Mouse (Mus musculus) urinary bladder, postnatal 4 days (tissue): ENCODE data around the gene Gsk3b.
"Not testable (repeated sequence)": the region's sequence is repeated elsewhere in the genome, so short reads cannot be mapped to it uniquely, and the experiment has no call there.

Experiments used
- DNase-seq, 2 experiments: peaks; one replicate each; pipeline ENCODE4 v3.0.0; 2021 to 2022; ENCODE audit warnings: low spot score in 2 of 2

Gsk3b gene

DNA sequence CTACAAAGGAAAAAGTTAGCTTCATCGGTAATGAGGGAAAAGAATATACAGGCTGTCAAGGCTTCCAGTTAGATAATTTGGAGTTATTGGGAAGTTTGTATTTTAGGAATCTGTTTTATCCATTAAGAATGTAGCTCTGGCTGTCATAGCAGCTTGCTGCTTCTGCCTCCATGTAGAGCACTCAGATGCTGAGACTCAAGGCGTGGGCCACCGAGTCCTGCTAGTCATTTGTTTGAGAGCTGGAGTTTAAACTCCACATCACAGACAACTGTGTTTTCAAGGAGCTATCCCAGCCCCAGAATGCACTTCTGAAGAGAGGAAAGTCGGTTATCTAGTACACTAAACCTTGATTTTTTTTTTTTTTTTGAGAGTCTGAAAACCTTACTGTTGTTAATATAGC, 101.2 kb downstream of the Gsk3b start:
- DNase-seq: no peak

DNA sequence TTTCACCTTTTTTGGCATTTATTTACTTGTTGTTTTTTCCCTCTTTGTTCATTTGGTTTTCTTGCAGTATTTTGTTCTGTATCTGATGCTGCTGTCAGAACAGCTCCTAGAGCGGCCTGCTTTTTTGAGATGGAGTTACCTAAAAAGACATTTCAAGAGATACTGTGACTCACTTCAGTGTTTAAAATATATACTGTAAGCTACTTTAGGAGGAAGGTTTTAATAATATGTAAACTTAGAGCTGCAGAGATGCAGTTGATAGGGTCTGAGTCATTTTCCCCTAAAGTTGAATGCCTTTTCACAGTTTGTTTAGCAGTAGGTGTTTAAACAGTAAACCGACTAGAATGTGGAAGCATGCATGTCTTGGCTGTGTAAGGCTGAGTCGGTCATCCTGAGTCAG, 101.7 kb downstream of the Gsk3b start:
- DNase-seq: no peak

DNA sequence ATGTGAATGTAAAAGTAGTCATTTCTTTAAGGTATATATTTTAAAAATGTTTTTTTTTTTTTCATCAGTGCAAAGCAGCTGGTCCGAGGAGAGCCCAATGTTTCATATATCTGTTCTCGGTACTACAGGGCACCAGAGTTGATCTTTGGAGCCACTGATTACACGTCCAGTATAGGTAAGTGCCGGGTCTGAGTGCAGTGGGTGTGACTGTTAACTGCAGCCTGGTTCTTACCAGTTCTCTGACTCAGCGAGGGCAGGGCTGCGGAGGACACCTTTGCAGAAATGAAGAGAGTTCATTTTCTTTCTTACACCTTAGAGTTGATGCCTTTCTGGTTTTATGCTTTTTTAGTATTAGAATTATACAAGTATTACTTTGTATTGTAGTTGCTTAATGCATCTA, 102.7 kb downstream of the Gsk3b start:
- DNase-seq: no peak

DNA sequence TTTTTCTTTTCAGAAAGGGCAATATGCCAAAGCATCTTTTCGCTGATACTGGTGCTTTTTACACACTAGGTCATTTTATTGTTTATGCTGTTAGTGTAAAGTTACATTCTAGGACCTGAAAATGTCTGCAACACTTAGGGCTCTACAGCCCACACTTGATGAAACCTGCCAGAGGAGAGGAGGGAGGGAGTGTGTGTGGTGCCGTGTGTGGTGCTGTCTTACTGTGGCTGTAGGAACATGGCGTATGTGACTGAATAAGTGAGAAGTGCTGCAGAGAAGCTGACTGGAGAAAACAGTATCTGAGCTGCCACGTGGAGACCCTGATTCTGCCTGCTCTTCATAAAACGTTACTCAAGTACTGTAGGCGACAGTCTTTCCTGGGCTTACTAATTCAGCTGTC, 103.8 kb downstream of the Gsk3b start:
- DNase-seq: no peak

DNA sequence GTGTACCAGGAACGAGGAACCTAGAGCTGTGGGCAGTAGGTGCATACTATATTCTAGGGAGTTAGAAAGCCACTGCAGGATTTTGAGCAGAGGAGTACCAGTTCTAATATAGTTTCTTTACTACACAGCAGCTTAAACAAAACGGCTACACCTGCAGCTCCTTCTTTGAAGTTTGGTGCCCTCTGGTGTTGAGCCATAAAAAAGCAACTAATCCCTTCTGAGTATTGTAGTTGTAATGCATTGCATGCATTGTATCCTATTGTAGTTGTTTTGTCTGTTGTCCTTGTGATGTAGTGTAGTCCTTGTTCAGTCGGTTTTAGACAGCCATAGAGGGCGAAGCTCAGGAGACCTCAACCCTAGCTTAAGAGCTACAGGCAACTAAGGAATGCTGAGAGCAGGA, 108.5 kb downstream of the Gsk3b start:
- DNase-seq: no peak

DNA sequence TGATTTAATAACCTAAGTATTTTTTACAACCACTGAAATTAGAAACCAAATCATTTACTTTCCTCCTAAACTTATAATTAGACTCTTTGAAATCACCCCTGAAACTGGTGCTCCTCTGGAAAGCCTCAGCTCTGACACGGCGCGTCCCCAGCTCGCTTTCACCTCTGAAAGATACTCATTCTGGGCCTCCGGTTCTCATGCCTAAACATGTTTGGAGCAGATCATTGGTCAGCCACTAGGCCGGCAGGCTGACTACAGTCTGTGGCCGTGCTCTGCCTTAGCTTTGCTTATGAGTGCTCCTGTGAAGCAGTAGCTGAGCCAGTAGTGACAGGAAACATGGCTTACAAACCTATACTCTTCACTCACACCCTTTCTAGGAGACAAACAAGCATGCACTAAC, 116.5 kb downstream of the Gsk3b start:
- DNase-seq: no peak

DNA sequence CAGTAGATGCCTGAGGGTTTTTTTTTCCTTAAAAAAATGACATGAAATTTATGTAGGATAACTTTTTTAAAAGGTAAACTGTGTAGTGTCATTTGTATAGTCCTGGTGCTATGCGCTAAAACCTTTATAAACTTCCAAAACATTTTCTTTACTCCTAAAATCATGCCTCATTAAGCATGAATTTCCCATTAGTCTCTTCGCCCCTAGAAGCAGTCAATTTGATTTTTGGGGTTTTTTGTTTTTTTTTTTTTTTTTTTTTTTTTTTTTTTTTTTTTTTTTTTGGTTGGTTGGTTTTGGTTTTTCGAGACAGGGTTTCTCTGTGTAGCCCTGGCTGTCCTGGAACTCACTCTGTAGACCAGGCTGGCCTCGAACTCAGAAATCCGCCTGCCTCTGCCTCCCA, 133.7 kb downstream of the Gsk3b start:
- DNase-seq: not testable (repeated sequence)

DNA sequence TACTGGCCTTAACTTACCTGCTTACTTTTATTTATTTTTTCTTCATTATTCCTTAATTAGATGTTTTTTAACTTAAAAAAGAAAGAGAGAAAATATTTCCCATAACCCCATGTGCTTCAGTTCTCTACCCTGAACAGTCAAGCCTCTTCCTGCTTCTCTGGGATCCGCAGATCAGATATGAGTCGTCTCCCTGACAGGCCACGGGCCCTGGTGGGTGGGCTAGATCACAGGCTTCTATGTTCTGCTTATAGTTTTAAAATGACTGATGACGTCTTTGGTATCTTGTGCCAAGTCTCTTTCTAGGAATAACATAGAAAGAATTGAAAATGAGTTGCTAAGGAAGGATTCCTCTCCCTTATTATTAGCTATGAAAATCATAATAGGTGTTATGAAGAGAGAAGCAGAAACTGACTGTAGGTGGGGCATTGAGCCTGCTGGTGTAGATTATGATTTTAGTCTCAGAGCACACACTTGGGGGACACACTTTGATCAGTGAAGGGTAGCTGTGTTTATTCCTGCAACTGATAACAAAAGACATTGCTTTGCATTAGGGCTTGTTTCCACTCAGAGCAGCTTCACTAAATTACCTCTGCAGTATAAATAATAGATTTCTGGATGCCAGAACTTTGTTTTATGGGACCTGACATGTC, 148.3 kb downstream of the Gsk3b start:
- no peak for DNase-seq

DNA sequence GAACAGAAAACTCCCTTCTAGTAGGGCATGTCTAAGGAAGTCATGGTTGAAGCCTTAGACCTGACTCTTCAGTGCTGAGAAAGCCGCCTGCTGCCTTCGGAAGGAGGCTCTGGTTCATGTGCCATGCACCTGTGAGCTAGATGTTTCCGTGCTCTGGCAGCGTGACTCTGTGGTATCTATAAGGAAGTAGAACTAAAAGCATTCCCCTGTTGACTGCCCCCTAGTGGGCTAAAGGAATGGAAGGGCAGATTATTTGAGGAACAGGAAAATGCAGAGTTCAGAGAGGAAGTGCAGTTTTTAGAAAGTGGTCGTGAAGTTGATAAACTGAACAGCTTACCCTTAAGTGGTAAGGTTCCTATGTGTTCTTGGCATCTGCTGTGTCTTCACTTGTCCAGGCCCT, 150.9 kb downstream of the Gsk3b start:
- DNase-seq: no peak

DNA sequence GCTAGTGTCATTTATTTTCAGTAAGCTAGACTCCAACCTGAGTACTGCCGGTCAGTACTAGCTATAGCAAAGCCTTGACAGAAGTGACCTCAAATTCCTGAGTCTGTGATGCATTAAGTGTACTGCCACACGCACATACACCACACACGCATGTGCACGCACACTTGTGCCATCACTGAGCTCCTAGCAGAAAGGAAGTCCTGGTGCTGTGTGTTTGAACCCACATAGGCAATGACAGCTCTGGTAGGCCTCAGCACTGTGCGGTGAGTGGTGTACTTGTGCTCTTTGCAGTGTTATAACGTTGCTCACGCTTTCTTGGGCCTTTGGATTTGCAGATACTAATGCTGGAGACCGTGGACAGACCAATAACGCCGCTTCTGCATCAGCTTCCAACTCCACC, 151.4 kb downstream of the Gsk3b start:
- DNase-seq: no peak

DNA sequence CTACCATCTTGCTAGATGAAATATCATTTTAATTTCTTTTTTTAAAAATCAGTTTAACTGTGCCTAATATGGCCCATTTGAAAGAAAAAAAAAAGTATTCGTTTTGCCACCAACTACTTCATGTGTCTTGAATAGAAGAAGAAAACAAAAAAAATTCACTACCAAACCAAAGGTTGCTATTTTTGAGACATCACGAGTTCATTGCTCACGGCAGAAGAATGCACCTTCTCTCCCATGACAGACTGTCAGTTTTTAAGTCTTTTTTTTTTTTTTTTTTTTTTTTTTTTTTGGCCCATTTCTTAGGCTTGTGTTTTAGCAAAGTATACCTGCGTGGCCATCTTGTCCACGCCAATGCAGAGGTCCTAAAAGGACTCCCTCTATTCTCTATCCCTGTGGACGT, 155.3 kb downstream of the Gsk3b start:
- no peak for DNase-seq

DNA sequence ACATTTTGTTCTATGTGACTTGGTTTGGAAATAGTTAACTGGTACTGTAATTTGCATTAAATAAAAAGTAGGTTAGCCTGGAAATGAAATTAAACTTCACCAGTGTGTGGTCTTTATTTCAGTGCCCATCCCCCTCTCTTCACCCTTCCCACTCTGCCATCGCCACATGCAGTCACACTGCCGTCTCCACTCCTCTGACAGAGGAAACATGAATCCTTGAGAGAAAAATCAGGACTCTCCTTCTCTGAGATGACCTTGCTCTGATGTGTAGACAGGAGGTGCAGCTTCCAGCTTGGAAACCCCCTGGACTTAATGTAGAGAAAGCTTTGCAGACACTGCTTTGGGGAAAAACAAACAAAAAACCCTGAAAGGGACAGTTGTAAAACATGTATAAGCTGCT, 156.6 kb downstream of the Gsk3b start:
- DNase-seq: no peak

DNA sequence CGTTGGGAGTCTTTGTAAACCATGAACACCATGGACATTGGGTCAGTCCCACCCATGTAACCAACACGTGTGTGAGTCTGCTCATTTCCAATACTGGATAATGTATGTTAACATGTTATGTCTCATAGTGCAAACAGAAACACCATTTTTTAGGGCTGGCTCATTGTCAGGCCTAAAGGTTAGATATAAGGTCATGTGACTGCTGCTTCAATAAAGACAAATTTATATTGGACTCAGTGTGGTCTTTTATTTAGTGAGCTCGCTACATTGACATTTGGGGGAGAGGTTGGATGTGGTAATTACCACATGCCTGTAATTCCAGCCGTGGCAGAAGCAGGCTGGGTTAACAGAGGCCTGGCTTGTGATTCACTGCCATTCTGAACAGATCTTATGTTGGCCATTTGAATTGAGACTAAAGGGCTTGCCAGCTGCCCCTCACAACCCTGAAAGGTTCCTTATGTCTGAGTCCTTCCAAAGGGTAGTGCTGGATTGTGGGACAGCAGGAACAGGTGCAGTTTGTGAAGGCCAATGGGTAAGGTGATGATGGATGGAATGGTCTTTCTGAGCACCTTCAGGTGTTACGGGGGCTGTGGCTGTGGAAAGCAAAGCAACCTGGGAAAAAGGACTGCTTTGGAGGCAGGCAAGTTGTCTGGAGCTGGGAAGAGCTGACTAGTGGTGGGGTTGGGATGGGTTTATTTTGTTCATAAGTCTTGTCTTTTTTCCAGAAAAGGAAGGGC, 157.2 kb downstream of the Gsk3b start:
- no peak for DNase-seq

DNA sequence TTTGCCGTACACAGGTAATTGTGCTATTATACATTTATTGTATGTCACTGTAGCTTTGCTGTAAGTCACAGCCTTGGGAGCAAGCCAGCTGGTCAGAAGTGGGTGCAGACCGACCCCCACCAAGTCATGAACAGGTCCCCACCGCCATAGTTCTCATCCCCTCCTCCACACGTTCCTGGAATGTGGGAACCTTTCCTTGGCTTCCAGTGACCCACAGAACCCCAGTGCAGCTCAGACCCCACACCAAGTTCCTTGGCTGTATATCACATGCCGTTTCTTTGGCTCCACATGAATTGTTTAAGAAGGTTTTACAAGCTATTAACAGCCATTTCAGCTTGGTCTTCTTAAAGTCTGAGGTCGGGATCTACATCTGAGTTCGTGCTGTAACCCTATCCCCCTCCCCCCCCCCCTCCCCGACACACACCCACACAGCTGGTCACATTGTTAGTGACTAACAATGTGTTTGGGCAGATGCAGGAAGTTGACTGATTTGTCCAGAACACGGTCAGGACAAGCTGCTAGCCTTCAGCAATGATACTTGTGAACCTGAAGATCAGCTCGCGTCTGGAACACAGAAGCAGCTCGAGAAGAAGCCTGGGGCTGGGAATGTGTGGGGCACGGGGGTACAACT, 159.6 kb downstream of the Gsk3b start:
- DNase-seq: no peak

DNA sequence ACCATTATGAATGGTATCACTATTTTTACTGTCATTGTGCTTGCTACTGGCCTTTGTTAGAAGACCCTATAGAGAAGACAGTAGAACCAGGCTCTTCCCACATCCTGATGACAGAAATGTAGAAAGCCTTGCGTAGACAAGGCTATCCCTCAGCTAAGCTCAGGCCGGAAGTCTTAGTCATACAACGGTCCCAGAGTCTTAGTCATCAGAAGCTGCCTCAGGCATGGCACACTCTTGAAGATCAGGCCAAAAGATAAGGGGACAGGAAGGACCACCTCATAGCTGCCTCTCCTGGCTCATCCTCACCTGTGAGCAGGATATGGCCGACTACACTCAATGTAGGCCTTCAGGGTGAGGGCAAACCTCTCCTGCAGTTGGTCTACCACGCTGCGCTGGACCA, 161.7 kb downstream of the Gsk3b start:
- no peak for DNase-seq

DNA sequence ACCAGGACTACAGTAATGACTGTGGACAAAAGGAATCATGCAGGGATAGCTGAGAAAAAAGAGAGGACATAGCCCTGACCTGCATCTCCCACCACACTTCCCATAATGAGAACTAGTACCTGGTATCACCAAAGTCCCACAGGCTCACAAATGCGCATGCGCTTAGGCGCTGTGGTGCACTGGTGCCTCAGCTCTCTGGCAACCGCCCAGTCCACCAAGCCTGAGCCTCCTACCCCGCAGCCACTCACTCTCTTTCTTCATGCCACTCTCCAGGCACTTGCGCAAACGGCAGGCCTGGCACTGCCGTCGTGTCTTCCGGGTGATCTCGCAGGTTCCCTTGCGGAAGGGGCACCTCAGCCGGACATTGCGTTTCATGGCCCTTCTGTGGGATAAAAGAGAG, 165.2 kb downstream of the Gsk3b start:
- no peak for DNase-seq

DNA sequence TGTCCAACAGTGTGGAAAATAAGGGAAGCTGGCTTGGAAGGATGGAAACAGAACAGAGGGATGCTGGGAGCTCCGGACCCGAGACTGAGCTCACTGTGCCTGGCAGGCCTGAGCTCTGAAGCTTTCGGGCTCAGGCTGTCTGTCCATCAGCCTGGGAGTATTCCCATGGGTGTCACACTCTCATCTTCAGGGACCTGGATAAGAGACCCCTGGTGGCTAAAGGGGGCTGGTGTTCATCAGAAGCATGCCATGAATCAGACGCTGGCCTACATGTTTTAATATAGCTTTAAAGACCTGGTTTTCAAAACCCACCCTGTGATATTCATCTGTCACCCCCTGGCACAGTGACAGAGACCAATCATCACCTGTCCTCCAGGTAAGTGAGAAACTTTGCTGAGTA, 166.3 kb downstream of the Gsk3b start:
- DNase-seq: no peak

DNA sequence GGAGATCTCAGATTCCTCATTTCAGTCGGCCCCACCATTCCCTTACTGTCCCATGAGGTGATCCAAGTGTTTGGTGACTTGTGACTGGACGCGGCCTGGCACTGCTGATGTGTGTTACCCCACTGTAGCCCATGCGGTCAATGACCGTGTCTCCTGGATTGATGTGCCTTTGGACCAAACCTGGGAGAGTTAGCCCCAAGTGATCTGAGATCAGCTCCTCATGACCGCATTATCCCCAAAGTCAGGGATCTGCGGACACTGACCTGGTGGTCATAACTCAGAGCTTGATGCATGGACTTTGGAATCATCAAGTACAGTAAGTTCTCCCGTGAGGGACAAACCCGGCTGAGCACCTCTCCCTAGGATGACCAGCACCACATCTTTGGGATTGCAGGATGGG, 167.1 kb downstream of the Gsk3b start:
- DNase-seq: no peak

DNA sequence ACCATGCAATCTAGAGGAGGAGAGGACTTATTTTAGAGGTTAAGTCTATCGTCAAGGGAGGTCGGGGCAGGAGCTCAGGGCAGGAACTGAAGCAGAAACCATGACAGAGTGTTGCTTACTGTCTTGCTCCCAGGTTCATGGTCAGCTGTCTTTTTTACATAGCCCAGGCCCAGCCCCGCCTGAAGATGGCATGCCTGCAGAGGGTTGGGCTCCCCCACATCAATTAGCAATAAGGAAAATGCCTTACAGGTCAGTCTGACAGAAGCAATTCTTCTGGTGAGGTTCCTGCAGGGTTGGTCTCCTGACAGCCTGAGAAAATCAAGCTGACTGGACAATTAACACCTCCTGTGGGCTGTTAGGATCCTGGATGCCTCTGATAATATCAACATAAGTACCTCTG, 182.8 kb downstream of the Gsk3b start:
- DNase-seq: no peak

DNA sequence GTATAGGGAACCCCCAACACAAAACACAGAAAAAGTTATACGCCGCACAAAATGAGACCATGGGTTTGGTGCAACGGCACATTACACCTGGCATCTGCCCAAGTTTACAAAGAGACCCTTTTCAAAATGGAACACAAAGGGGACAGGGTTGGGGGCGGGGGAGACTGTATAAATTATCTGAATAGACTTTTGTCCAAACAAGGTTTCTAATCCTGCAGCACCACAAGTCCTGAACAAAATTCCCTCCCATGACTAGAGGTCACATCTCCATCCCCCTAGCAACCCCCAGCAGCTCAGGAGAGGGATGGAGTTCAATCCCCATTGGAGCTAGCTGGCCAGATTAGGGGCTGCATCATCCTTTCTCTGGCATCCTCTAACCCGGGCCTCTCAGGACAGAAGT, 183.7 kb downstream of the Gsk3b start:
- no peak for DNase-seq

DNA sequence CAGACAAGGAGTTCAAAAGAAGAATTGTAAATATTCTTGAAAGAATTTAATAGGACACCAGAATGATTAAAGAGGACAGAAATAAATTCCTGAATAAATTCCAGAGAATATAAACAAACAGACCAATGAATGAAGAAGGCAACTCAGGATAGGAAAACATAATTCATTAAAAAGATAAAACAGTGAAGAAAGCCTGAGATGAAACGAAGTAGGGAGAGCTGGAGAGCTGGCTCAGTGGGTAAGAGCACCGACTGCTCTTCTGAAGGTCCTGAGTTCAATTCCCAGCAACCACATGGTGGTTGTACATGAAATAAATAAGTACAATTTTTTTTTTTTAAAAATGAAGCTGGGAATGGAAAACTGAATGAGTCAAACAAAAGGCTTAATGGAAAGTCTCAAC, 185.9 kb downstream of the Gsk3b start:
- no peak for DNase-seq

DNA sequence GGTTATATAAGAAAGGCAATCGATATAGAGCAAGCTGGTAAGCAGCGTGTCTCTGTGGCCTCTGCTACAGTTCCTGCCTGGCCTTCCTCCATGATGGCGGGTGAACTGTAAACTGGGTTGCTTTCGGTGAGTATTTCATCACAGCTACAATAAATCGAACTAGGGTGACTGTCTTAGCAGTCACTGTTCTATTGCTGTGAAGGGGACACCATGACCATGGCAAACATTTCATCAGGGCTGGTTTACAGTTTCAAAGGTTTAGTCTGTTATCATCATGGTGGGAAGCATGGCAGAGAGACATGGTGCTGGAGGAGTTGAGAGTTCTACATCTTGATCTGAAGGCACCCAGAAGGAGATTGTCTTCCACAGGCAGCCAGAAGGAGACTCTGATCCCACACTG, 191.0 kb downstream of the Gsk3b start:
- no peak for DNase-seq

DNA sequence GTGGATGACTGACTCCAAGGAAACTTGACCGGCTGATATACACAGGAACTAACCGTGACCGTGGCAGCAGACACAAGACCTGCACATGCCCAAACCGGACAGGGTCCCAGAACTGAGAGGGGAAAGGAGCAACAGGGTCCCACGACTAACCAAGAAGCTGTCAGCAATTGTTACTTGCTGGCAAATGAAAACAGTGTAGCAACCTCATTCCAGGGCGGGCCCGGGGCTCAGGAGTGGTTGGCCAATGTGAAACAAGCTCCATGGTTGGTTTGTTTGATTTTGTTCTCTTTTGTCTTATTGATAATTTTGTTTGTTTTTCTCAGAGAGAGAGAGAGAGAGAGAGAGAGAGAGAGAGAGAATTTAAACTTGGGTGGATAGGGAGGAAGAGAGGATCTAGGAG, 192.2 kb downstream of the Gsk3b start:
- DNase-seq: no peak
